Mouse (Mus musculus) ovary, postnatal 14 days (tissue): ENCODE results near the gene Samd4b.
A peak's percentile ranks its signal among the peaks of the same experiment; 100 is the strongest.
"Not testable (repeated sequence)": the region's sequence is repeated elsewhere in the genome, so short reads cannot be mapped to it uniquely, and the experiment has no call there.

Source experiments
- DNase-seq: peaks from one replicate; pipeline ENCODE4 v3.0.0; 2022; ENCODE audit warnings: low spot score

The Samd4b gene

GRCm38 (mm10) chr7:28561967-28562366 is 36.0 kb downstream of the Samd4b start:
- no peak for DNase-seq

DNA sequence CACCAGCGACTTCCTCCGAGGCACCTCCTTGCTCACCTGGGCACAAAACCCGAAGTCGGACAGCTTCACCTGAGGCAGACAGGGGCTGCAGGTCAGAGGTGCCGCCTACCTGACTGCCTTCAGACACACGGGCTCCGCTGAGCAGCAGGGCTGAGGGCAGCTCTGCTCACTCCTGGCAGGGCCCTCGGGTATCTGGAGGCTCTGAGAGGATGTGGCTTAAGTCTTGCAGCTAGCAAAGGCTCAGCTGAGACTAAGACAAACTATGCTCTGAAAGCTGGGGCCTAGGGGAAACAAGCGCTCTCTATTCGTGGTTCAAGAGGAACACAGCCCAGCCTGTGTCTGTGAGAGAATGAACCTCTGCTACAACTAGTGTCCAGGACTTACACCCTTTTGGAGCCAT is 37.1 kb downstream of the Samd4b start:
- no peak for DNase-seq

DNA sequence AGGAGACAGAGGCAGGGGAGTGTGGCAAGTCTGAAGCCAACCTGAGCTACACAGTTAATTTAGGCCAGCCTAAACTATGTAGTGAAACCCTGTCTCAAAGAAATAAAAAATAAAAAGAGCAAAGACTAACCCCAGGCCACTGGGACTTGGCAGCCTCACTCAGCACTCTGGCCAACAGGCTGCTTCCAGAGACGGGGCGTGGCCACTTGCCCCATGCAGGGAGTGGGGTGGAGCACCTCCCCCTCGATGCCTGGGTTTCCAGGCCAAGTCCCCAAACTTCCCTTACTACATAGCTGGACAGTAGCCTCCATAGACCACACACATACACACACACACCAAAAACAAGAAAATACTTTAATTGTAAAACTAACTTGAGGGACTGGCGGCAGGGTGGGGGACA is 39.5 kb downstream of the Samd4b start:
- DNase-seq: no peak

GRCm38 (mm10) chr7:28557708-28558107 is 40.2 kb downstream of the Samd4b start:
- DNase-seq: no peak

DNA sequence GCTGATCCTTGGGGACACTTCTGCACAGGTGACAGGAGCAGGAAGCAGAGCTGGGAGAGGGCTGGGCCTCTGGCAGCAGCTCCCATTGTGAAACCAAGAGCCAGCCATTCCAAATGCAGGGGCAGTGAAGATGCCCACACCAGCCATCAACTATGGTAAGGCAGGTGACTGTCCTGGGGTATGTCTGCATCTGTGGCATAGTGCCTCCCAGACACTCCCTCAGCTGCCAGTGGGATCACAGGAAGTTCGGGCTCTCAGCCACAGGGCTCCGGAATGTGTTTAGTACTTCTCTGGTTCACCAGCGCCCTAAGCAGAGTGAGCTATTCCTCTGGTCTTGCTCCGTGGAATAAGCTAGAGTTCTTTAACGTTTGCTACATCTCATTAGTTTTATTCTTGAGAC is 40.9 kb downstream of the Samd4b start:
- DNase-seq: no peak

DNA sequence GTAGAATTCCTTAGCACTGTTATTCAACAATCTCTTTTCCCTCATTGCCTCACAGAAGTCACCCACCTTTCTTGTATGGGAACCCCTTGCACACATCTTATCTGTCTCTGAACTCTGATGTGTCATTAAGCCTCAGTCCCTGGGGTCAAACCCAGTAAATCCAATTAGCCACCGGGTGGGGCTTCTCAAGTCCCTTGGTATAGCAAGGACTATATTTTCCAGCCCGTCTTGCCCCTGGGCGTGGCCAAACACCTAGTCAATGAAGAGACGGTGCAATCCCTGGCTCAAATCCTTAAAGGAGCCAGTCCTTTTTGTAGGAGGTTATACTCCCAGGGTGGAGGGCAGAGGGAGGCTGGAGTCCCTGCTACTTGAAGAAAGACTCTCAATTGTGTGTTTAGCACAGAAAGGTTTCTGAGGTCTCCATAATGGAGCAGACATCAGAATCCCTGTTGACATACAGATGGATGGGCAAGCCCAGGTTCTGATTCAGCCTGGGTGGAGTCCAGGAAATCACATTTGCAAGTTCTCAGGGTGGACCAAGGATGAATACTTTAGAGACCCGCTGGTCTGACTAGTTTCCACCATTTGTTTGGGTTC is 41.9 kb downstream of the Samd4b start:
- DNase-seq: no peak

GRCm38 (mm10) chr7:28553076-28553475 is 44.9 kb downstream of the Samd4b start:
- no peak for DNase-seq

DNA sequence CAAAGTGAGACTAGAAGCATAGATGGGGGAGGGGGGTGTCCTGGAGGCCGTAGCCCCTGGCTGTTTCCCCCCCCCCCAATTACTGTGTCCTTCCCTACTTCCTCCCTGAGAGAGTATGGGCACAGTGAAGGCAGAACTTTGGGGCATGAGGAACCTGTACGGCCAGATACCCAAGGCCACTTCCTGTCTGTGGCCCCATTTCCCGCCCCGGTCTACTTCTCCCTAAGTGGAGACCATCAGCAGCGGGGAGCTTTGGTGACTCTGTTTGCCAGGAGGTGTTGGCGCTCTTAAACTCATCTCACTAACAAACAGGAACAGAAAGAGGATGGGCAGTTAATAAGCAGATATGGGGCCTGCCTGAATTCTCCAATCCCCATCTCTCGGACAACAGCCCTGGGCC is 50.3 kb downstream of the Samd4b start:
- no peak for DNase-seq

DNA sequence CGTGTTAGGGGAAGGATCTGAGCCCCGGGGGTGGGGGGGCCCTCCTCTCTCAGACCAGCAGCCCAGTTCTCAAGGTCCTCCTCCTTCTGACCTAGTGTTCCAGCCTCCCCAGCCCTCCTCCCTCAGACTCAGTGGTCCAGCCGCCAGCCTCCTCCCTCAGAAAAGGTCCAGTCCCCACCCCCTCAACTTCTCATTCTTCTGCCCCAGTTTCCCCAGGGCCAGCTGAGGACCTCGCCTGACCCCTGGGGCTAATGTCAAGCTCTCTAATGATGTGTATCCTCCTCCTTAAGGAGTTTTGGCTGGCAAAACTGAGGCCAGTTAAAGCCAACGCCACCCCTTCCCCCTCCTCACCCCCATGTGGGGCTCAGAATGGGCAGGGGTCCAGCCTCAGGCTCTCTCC is 50.8 kb downstream of the Samd4b start, which contains the start of gene Nccrp1:
Gene Nccrp1, minus strand, starts transcription at position 101 of the 400 bp plus-strand sequence.
- no peak for DNase-seq

DNA sequence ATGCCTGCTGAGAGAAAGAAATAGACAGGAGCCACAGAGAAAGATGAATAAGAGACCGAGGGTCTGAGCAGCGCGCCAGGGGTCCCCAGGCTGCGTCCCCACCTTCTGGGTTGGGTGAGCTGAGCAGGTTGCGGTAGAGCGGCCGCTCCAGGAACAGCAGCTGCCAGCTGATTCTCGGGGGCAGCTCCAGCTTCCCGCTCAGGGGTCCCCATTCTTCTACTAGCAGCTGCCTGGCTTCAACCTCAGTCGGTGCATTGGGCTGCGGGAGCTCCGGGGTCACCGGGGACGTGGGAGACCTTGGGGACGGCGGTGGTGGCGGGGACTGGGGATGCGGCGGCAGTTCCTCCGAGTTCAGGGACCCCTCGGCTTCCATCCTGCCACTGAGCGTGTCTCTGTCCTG is 51.3 kb downstream of the Samd4b start:
- no peak for DNase-seq

GRCm38 (mm10) chr7:28545891-28546210 is 52.1 kb downstream of the Samd4b start:
- DNase-seq: no peak

GRCm38 (mm10) chr7:28545048-28545890 is 52.7 kb downstream of the Samd4b start:
- DNase-seq: no peak

DNA sequence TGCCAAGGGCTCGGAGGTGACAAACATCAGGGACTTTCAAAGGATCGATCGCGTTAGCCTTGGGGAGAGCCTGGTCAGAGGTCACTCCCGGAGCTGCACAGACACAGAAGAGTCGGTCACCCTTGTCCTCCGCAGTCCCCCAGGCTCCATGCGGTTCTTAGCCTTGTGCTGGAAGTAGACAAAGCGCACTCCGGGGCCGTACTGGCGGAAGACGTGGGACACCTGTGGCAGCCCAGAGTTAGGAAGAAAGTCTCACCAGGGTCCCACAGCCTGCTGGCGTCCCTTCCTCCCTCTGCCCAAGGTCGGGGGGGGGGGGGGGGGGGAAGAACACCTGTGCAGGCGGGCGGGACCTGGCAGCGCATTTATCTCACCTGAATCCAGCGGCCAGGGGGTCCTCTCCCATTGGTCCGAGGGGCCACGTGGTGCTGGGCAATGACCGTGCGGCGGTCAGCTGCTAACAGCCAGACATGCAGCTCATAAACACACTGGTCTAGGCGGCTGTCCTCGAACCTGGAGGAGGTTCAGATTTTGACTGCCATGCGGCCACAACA is 53.8 kb downstream of the Samd4b start:
- DNase-seq: no peak

DNA sequence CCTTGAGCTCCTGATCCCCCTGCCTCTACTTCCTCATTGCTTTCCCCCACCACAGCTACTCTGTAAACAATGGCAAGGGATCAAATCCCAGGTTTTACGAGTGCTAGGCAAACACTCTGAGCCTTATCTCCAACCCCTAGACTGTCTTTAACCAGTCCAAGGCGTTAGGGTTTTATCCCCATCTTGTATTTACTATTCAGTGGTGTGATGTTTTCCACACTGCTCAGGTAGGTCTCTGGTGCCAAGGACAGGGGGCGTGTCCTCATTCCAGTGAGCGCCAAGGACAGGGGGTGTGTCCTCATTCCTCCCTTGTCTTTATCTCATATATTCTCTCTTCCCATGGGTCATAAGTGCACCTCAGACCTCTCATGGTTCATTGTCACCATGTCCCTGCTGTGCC is 57.4 kb downstream of the Samd4b start, which contains the start of gene Sycn:
Gene Sycn, plus strand, starts transcription at position 360 of the 400 bp plus-strand sequence.
- no peak for DNase-seq

DNA sequence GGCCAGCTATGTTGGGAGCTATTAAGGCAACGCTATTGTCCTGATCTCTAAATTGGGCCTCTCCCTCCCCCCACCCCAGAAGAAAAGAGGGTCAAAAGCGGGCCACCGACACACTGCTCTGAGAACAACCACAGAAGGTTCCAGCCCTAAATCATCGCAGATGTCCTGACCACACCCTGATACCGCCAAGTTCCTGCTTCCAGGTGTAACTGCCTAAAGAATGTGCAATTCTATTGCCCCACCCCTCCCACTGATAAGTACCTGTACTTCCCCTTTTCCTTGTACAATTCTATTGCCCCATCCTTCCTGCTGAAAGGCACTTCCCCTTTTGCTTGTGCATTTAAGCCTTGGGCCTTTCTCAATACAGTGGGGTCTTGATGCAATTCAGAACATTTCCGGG is 59.1 kb downstream of the Samd4b start:
- DNase-seq: not testable (repeated sequence)

- DNase-seq: no peak
These were observed 65.9 kb downstream of the Samd4b start for GRCm38 (mm10) chr7:28532005-28532404.

DNA sequence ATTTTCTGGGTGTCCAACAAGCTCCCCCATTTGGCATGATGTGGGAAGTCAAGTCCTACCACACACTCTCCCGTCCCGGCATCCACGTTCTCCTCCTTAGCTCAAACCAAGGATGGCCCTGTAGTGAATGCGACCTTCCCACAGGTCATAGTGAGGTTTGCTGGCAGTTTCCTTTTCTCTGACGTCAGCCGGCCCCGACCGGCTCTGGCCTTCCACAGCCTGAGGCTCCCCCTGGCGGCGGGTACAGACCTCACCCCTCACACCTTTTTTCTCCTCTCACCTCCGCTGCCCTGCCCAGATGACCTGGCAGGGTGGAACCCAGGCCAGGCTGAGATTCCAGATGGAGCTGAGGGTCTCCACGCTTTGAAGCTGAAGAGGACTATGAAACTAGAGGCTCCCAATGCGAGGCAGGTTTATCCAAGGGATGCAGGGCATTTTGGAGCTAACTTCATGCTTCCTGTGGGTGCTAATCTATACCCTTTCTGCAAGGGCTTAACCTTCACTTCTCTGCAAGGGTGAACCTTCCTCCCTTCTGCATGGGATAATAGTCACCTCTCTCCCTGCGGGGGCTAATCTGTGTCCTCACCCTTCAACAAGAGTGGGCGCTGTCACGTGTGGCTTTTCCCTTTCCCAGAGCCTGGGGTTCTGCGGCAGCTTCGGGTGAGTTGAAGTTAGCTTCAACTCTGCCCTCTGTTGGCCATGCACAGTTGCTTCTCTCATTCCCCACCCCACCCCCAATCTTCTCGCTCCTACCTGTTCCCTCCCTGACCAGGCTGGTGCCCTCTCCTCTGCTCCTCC is 69.8 kb downstream of the Samd4b start:
- peak; percentile 61 for DNase-seq

DNA sequence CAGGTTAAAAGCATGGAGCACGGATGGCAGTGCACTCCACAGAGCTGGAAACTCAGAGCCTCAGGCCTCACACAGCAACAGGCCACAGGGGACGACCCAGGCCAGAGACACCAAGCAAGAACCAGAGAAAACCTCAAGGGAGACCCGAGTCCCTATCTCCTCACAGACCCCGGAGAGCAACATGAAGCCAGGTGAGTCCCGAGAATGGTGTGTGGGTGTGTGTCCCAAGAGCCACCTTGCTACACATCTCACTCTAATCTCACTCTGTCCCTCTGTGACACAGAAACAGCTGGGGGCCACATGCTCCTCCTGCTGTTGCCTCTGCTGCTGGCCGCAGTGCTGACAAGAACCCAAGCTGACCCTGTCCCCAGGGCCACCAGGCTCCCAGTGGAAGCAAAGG is 75.4 kb downstream of the Samd4b start, which contains the start of gene Ifnl3:
Gene Ifnl3, plus strand, starts transcription at position 301 of the 400 bp plus-strand sequence.
- not testable (repeated sequence) for DNase-seq

DNA sequence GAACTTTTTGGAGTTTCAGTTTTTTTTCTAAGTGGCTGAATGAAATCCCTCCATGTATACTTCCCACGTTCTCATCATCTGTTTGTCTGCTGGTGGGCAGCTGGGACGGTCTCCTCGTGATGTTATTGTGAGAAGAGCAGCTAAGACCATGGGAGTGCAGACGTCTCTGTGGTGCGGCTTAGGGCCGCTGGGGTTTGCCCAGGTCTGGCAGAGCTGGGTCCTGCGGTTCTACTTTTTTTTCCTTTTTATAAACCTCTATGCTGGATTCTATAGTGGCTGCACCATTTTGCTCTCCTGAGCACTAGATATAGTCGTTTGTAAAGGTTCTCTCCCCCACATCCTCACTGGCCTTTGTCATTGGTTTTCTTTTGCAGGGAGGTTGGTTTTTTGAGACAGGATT is 86.5 kb downstream of the Samd4b start:
- DNase-seq: no peak

DNA sequence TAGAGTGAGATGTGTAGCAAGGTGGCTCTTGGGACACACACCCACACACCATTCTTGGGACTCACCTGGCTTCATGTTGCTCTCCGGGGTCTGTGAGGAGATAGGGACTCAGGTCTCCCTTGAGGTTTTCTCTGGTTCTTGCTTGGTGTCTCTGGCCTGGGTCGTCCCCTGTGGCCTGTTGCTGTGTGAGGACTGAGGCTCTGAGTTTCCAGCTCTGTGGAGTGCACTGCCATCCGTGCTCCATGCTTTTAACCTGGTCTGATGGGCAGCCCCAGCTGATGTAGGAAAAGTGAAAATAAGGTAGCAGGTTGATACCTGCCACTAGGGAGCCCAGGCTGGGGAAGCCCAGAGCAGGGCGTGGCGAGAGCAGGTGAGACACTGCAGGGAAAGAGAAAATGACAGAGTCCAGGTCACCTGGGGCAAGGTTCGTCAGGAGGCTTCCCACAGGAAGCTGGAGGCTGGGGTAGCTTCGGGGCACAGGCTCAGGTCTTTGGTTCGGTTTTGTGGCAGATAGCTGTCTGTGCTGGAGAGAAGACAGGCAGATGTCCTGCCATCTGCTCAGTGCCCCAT is 87.5 kb downstream of the Samd4b start, which contains the start of gene Ifnl2:
Gene Ifnl2, minus strand, starts transcription at position 51 of the 570 bp plus-strand sequence.
- not testable (repeated sequence) for DNase-seq

DNA sequence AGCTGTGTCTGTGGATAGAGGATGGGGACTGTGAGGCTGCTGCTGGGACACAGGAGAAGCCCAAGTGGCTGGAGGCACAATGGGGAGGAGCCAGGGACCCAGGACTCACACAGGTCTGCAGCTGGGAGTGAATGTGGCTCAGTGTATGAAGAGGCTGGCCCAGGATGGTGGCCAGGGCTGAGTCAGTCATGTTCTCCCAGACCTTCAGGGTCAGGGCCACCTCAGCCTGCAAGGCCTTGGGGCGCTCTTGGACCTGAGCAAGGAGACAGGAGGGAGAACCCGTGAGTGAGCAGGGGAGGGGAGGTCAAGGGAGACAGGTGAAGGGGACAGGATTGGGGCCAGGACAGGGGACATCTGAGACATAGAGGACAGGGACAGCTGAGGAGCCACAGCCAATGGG is 88.8 kb downstream of the Samd4b start:
- not testable (repeated sequence) for DNase-seq

- no peak for DNase-seq
These were observed 92.4 kb downstream of the Samd4b start for GRCm38 (mm10) chr7:28505585-28505984.
